Mouse (Mus musculus): Measurements from ENCODE around the gene Elovl7.

Elovl7 gene

GRCm38 (mm10) chr13:108214081-108214484 is at the start of gene Elovl7:
Gene Elovl7, plus strand, starts transcription at chr13:108214404.
- peak; percentile 98 for ATAC-seq (ENCODE audit: low TSS enrichment)

GRCm38 (mm10) chr13:108164621-108165020 is 49.6 kb upstream of the Elovl7 start:
- no peak for ATAC-seq (ENCODE audit: low TSS enrichment)

DNA sequence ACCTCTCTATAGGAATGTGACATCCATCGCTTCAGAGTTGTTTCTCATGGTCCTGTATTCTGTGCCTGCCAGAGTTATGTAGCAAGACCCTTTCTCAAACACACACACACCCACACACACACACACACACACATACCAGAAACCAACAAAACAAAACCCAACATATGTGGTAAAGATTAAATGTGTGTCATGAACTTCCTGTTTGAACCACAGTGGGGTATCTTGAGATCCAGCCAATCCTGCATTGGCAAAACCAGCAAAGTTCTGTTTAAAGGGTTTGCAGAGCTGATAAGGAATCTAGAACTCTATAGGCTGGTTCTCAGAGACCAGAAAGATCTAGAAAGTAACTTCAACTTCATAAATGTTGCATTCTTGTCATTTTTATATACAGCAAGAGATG is 44.2 kb upstream of the Elovl7 start:
- ATAC-seq (ENCODE audit: low TSS enrichment), result no peak

DNA sequence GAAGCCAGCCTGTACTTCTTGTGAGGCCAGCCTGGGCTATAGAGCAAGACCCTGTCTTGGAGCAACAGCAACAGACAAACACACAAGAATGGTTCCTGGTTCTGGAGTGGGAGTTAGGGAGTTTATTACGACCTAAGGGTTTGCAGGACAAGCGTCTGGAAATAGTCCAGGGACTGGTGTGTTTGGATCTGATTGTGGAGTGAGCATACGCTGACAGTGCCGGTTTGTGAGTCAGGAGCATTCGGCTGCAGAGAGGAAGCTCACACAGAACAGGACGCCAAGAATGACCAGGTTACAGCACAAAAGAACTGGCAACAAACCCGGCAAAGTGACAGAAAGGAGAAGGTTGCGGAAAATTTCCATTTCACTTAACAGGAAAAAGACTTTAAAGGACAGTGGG is 43.7 kb upstream of the Elovl7 start:
- no peak for ATAC-seq (ENCODE audit: low TSS enrichment)

DNA sequence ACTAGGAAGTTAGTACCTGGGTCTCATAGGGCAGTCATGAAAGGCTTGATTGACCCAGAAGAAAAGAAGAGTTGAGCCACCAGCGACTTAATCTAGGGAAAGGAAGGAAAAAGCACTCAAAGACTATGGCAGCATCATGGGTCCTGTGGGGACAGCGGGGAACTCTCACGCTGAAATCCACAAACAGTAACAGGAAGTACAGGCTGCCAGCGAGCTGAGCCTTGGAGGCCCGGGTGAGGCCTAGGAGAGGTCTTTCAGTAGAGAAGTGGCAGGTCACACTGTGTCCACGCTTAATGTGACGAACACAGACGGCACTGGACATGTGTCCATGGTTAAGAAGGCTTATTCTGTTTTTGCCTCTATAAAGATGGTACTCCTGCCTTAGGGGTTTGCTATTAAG is 34.6 kb upstream of the Elovl7 start:
- ATAC-seq (ENCODE audit: low TSS enrichment), result no peak

DNA sequence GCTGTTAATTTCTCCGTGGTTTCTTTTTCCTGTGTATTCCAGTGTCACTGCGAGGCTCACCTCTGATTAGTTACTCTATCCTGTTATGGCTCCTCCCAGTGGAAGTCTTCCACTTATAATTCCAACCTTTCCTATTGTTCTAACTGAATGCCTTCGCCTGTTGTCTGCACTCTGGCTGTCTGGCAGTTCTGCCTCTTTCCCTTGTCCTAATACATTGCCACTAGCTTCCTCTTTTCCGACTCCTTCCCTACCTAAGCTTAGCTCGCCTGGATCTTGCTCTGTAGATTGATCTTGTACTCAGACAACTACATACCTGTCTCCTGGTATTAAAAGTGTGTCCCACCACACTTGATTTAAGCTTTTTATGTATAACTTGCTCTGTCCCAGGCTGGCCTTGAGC is 33.4 kb upstream of the Elovl7 start:
- no peak for ATAC-seq (ENCODE audit: low TSS enrichment)

DNA sequence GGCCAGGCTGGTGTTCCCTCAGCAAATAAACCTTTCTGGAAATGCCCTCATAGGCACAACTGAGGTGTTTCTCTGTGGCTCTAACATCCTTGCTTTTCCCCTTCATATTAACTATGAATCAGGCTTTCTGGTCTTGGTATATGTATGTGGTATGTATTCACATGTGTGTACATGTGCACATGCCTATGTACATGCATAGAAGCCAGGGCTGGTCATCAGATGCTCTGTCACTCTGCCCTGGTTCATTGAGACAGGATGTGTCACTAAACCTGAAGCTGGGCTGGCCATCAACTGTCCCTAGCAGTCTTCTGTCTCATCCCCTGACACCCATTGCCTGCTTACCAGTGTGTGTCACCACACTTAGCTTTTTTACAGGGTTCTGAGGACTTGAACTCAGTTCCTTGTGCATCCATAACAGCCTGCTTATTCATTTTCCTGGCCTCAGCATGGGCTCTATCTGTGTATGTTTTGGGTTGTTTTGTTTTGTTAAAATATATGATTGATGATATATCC is 29.4 kb upstream of the Elovl7 start:
- no peak for ATAC-seq (ENCODE audit: low TSS enrichment)

- no peak for ATAC-seq (ENCODE audit: low TSS enrichment)
Measured at GRCm38 (mm10) chr13:108185530-108185929, 28.7 kb upstream of the Elovl7 start.

DNA sequence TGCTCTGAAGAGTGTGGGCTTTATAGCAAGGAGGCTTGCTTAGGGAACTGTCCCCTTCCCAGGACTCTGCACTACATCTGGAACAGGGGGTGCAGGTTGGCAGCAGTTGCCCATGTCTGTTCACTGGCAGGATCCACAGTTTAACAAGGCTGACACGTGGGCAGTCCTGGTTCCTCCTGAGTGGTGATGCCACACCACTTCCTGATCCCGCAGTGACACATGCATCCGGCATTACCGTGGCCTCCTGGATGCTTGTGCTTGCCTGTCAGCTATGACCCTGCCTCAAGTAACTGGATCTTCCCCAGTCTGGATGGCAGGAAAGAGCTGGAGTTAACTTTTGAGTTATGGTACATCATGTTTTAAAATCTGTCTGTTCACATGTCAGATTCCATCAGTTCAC is 26.2 kb upstream of the Elovl7 start:
- ATAC-seq (ENCODE audit: low TSS enrichment), result no peak

- ATAC-seq (ENCODE audit: low TSS enrichment), result peak; percentile 99
Measured at GRCm38 (mm10) chr13:108191074-108191720, 23.0 kb upstream of the Elovl7 start.

DNA sequence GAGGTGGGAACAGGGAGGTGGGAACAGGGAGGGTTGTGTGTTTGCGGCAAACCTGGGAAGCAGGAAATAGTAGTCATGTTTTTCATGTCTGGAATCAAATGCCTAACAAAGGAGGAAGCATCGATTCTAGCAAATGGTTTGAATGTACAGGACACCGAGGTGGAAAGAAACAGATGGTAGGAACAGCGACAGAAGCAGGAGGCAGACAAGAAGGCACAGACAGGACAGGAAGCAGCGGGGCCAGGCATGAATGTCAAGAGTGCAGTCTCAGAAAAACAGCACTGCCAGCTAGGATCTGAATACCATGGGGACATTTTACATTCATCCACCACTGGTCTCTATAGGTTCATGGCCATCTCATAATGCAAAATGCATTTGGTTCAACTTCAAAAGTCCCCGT is 18.7 kb upstream of the Elovl7 start:
- ATAC-seq (ENCODE audit: low TSS enrichment), result no peak

DNA sequence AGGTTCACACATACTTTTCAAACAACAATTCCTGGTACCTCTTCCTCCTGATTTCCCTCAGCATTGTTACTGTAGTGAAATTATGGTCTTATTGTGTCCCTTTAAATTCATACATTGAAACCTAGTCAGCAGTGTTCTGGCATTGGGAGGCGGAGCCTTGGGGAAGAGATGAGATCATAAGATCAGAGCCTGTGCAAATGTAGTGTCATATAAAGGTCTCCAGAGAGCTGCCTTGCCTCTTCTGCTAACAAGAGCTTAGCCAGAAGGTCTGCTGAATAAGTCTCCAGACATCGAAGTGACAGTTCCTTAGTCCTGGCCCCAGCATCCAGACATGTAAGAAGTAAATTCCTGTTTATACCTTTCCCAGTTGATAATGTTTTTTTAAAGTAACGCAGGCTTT is 9.3 kb upstream of the Elovl7 start:
- ATAC-seq (ENCODE audit: low TSS enrichment), result no peak

DNA sequence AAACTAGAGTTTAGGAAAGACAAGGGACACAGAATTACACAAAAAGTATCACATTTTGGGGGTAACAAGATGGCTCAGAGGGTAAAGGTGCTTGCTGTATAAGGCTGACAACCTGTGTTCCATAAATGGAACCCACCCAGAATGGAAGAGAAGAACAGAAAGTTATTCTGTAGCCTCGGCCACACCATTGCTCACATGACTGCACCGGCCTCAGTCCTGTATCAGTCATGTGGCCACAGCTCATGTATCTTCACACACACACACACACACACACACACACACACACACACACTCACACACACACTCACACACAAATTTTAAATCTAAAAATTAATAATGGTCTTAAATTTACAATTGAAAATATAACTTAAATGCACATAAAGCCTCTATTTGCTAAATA is 6.8 kb upstream of the Elovl7 start:
- no peak for ATAC-seq (ENCODE audit: low TSS enrichment)

DNA sequence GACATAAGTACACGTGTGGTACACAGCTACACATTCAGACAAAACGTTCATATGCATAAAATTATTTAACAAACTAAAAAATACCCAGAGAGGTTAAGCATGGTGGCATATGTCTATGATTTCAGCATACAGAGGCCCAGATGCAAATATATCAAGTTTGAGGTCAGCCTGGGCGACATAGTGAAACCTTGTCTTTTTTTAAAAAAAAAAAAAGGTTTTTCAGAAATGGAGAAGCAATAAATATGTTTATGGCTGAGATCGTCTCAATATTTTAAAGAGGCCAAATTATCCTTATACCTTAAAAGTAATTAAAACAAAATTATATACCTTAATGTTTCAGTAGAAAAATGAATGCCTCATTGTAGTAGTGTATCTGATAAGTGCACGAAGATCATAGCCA is 6.1 kb upstream of the Elovl7 start:
- ATAC-seq (ENCODE audit: low TSS enrichment), result no peak

- ATAC-seq (ENCODE audit: low TSS enrichment), result no peak
Measured at GRCm38 (mm10) chr13:108210960-108211359, 3.2 kb upstream of the Elovl7 start.

DNA sequence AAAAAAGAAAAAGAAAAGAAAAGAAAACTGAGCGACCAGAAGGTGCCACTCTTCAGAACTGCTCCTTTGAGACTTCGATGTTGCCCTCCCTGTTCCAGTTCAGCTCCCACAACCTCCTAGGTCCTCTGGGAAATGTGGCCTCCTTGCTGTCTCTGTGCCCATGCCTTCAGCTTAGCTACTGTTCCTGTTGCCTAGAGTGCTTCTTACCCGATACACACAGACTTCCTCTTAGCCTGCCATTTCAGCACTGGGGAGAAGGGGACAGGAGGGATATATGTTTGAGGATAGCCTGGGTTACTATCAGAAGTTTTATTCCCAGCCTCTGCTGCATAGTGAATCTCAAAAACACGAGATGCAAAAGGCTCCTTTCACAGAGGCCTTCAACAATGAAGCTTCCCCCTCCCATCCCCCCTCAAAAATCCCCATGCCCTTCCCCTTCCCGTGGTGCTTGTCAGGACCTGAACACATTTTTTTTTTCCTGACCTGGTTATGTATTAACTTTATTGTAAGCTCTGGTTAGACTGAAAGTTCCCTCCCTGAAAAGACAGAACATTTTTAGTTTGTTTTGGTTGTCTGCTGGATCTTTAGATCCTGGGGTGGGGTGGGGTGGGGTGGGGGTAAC is 1.7 kb upstream of the Elovl7 start:
- no peak for ATAC-seq (ENCODE audit: low TSS enrichment)

- ATAC-seq (ENCODE audit: low TSS enrichment), result peak; percentile 58
Measured at GRCm38 (mm10) chr13:108214485-108215107, 392 bp downstream of the Elovl7 start.

GRCm38 (mm10) chr13:108215231-108215780 is 1.1 kb downstream of the Elovl7 start:
- no peak for ATAC-seq (ENCODE audit: low TSS enrichment)

DNA sequence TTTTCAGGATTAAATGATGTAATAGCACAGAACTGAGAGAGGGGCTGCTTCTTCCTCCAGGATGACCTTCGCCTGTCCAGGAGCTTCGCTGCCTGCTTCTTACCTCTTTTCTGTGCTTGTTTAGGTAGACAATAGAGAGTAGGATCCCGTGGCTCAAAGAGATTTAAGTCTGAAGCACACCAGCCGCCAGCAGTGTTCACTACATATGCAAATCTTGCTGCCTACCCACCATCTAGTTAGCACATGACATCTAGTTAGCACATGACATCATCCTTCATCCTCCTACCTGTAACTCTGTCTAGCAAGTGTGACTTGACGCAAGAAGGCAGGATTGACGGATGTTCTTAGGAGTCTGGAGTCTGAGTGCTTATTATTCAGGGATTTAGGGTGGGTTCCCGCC is 5.6 kb downstream of the Elovl7 start:
- ATAC-seq (ENCODE audit: low TSS enrichment), result peak; percentile 66; the same call in 1 of the 2 replicates

DNA sequence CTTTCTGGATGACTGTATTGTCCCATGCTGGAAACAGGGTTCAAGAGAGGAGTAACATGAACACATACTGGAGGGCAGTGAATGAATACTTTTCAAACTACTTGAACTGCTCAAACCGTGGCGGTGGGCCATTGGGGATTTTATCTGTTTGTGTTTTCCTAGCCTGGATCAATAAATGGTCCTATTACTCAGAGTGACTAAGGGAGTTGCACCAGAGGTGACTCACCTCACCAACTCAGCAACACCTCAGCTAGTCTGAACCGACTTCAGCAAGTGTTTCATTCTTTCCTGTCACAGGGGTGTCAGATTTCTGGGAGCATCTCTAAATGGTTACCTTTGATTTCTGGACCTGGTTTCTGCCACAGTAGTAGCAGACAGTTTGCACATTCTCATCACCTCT is 15.0 kb downstream of the Elovl7 start:
- no peak for ATAC-seq (ENCODE audit: low TSS enrichment)

- no peak for ATAC-seq (ENCODE audit: low TSS enrichment)
Measured at GRCm38 (mm10) chr13:108229634-108230330, 15.6 kb downstream of the Elovl7 start.

- ATAC-seq (ENCODE audit: low TSS enrichment), result peak; percentile 65
Measured at GRCm38 (mm10) chr13:108240012-108240411, 25.8 kb downstream of the Elovl7 start.

All from frontal cortex, adult (tissue).